Mouse (Mus musculus): ENCODE measurements around the gene Pilrb2.
A peak's percentile ranks its signal among the peaks of the same experiment; 100 is the strongest.

Pilrb2 gene

GRCm38 (mm10) chr5:137831506-137831905 lies 40.1 kb downstream of the Pilrb2 start:
- peak; percentile 28 for DNase-seq

- peak; percentile 32 for DNase-seq
Measured at GRCm38 (mm10) chr5:137831106-137831505, 40.5 kb downstream of the Pilrb2 start.

- DNase-seq: peak; percentile 26
Measured at GRCm38 (mm10) chr5:137830238-137830637, 41.4 kb downstream of the Pilrb2 start.

- DNase-seq: peak; percentile 51
Measured at GRCm38 (mm10) chr5:137828694-137829093, 42.9 kb downstream of the Pilrb2 start.

GRCm38 (mm10) chr5:137826421-137826820 lies 45.2 kb downstream of the Pilrb2 start:
- DNase-seq: no peak

- no peak for DNase-seq
Measured at GRCm38 (mm10) chr5:137825971-137826370, 45.6 kb downstream of the Pilrb2 start.

GRCm38 (mm10) chr5:137825030-137825429 lies 46.6 kb downstream of the Pilrb2 start:
- peak; percentile 42 for DNase-seq

- no peak for DNase-seq
Measured at GRCm38 (mm10) chr5:137823455-137824045, 48.1 kb downstream of the Pilrb2 start.

GRCm38 (mm10) chr5:137822602-137823001 lies 49.0 kb downstream of the Pilrb2 start:
- DNase-seq: no peak

GRCm38 (mm10) chr5:137822126-137822525 lies 49.5 kb downstream of the Pilrb2 start:
- no peak for DNase-seq

- no peak for DNase-seq
Measured at GRCm38 (mm10) chr5:137817466-137818222, 54.0 kb downstream of the Pilrb2 start.
